Mouse (Mus musculus): ENCODE data around the gene Kcnq2. TPM values are rescaled to one million over a fixed set of nuclear protein-coding genes. Genes with fewer than 3 reads are reported as not detected.

The Kcnq2 gene
- polyA plus RNA-seq, 1 experiment, result not detected

DNA sequence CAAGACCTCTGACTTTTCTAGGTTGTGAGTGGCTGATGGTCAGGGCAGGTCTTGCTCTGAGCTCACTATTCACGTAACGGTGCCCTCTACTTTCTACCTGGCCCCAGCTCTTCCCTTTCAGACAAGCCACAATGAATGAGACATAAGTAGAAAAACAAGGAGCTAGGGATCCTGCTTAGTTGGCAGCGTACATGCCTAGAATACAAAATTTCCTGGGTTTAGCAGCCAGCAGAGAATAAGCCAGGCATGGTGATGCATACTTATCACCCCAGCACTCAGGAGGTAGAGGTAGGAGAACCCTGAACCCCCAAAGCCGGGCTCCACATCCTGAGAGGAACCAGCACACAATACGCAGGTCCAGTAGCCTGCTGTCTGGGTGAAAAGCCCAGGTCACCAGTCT, 18.7 kb downstream of the Kcnq2 start:
- Histone ChIP-seq H3K36me3 (ENCODE audit: control insufficient read depth, insufficient read depth) (no peaks in the 10 kb centered on the region), H3ac (ENCODE audit: control insufficient read depth, insufficient read length, low read depth) (no peak overlapping the region), H3K4me3 (ENCODE audit: insufficient read depth, poor library complexity, severe bottlenecking) (no peak overlapping the region), H3K27me3 (ENCODE audit: control insufficient read depth, insufficient read depth, insufficient read length) (peaks cover 66% of the 10 kb centered on the region), H3K79me2 (ENCODE audit: control insufficient read depth, insufficient read depth) (no peaks in the 10 kb centered on the region), H3K79me3 (ENCODE audit: low read depth) (no peaks in the 10 kb centered on the region)
- TF ChIP-seq FOSL1 (IDR thresholded peaks at IDR 0.05; ENCODE audit: insufficient read depth, low read length, poor library complexity, severe bottlenecking) (no peak), CEBPB (IDR thresholded peaks at IDR 0.05; ENCODE audit: low read depth) (no peak)

DNA sequence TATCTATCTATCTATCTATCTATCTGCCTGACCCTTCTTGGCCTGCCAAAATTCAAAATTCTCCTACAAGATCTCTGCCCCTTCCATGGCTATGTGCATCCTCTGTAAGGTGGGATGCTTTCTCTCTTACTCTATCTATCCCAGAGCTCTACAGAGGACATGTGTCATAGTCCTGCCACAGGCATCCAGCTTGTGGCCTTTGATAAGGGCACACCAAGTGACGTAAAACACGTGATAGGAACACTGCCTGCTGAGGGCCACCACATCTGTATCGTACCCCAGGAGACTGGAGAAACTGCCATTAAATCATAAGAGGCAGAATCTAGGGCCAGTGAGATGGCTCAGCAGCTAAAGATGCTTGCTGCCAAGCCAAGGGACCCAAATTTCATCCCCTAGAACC, 19.7 kb downstream of the Kcnq2 start:
- Histone ChIP-seq H3K79me3 (ENCODE audit: low read depth) (no peaks in the 10 kb centered on the region), H3K79me2 (ENCODE audit: control insufficient read depth, insufficient read depth) (no peaks in the 10 kb centered on the region), H3K4me3 (ENCODE audit: insufficient read depth, poor library complexity, severe bottlenecking) (no peak overlapping the region), H3K27me3 (ENCODE audit: control insufficient read depth, insufficient read depth, insufficient read length) (peaks cover 63% of the 10 kb centered on the region), H3K36me3 (ENCODE audit: control insufficient read depth, insufficient read depth) (no peaks in the 10 kb centered on the region), H3ac (ENCODE audit: control insufficient read depth, insufficient read length, low read depth) (no peak overlapping the region)
- TF ChIP-seq MYOG (IDR thresholded peaks at IDR 0.05; ENCODE audit: control insufficient read depth, extremely low read depth, insufficient read length) (no peak), FOSL1 (IDR thresholded peaks at IDR 0.05; ENCODE audit: insufficient read depth, low read length, poor library complexity, severe bottlenecking) (no peak), MAX (IDR thresholded peaks at IDR 0.05) (no peak), CTCF (IDR thresholded peaks at IDR 0.05; ENCODE audit: control insufficient read depth, insufficient read depth, insufficient read length) (no peak), CEBPB (IDR thresholded peaks at IDR 0.05; ENCODE audit: low read depth) (no peak), MYOD1 (IDR thresholded peaks at IDR 0.05; ENCODE audit: control insufficient read depth, insufficient read length, low read depth) (no peak), USF1 (IDR thresholded peaks at IDR 0.05; ENCODE audit: low read depth) (no peak)

DNA sequence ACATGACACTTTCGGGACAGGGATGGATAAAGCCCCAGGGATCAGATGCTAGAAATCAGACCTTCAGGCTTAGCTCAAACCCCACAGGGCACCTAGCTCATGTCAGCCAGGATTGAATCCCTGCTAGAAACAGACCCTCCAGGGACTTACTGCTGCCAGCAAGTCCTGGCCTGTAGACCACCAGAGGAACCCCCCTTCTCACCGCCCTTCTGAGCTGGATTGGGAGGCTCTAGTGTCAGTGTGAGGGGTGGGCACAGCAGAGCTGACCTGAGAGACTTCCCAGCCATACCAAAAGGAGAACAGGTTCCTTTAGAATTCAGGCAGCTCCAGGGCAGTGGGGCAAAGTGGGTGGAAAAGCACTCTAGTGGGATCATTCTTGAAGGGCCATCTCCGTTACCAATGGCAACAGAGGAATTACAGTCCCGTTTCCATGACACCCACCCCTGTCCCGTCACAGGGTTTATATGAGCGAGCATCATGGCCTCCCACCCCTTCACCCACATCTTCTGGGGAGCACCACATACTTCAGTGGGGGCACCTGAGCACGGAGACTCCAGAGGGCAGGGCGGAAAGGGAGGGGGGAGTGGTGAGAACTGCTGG, 21.2 kb downstream of the Kcnq2 start:
- H3K79me3 ChIP-seq (ENCODE audit: low read depth), result no peaks in the 10 kb centered on the region
- peaks cover 57% of the 10 kb centered on the region for H3K27me3 ChIP-seq (ENCODE audit: control insufficient read depth, insufficient read depth, insufficient read length)
- no peaks in the 10 kb centered on the region for H3K79me2 ChIP-seq (ENCODE audit: control insufficient read depth, insufficient read depth)
- H3K4me3 ChIP-seq (ENCODE audit: insufficient read depth, poor library complexity, severe bottlenecking), result no peak overlapping the region
- TF ChIP-seq CTCF (IDR thresholded peaks at IDR 0.05; ENCODE audit: control insufficient read depth, insufficient read depth, insufficient read length) (no peak), MYOD1 (IDR thresholded peaks at IDR 0.05; ENCODE audit: control insufficient read depth, insufficient read length, low read depth) (no peak), CEBPB (IDR thresholded peaks at IDR 0.05; ENCODE audit: low read depth) (no peak), MAX (IDR thresholded peaks at IDR 0.05) (no peak), MYOG (IDR thresholded peaks at IDR 0.05; ENCODE audit: control insufficient read depth, extremely low read depth, insufficient read length) (no peak), USF1 (IDR thresholded peaks at IDR 0.05; ENCODE audit: low read depth) (no peak), FOSL1 (IDR thresholded peaks at IDR 0.05; ENCODE audit: insufficient read depth, low read length, poor library complexity, severe bottlenecking) (no peak)
- H3K36me3 ChIP-seq (ENCODE audit: control insufficient read depth, insufficient read depth), result no peaks in the 10 kb centered on the region
- no peak overlapping the region for H3ac ChIP-seq (ENCODE audit: control insufficient read depth, insufficient read length, low read depth)

DNA sequence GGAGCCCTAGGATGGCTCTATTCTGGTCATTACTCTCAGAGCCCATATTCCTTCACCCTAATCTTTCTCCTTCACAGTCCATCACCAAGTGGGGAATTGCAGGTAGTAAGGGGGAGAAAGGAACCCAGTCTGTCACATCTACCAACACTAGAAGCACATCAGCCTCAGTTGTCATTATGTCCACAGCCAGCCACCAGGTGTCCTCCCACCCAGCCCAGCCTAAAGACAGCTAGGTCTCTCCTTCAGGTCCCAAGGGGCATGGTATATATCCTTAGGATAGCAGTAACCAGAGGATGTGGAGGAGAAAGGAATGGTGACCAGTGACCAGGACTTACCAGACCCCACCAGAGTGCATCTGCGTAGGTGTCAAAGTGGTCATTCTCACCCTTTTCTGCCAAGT, 23.4 kb downstream of the Kcnq2 start:
- TF ChIP-seq MAX (IDR thresholded peaks at IDR 0.05), result no peak
- TF ChIP-seq CTCF (IDR thresholded peaks at IDR 0.05; ENCODE audit: control insufficient read depth, insufficient read depth, insufficient read length), result no peak
- no peak for TF ChIP-seq FOSL1 (IDR thresholded peaks at IDR 0.05; ENCODE audit: insufficient read depth, low read length, poor library complexity, severe bottlenecking)
- no peak for TF ChIP-seq USF1 (IDR thresholded peaks at IDR 0.05; ENCODE audit: low read depth)
- no peak for TF ChIP-seq CEBPB (IDR thresholded peaks at IDR 0.05; ENCODE audit: low read depth)
- TF ChIP-seq MYOD1 (IDR thresholded peaks at IDR 0.05; ENCODE audit: control insufficient read depth, insufficient read length, low read depth), result no peak
- no peak for TF ChIP-seq MYOG (IDR thresholded peaks at IDR 0.05; ENCODE audit: control insufficient read depth, extremely low read depth, insufficient read length)
- no peak overlapping the region for H3K4me3 ChIP-seq (ENCODE audit: insufficient read depth, poor library complexity, severe bottlenecking)
- H3ac ChIP-seq (ENCODE audit: control insufficient read depth, insufficient read length, low read depth), result no peak overlapping the region
- no peaks in the 10 kb centered on the region for H3K36me3 ChIP-seq (ENCODE audit: control insufficient read depth, insufficient read depth)
- no peaks in the 10 kb centered on the region for H3K79me3 ChIP-seq (ENCODE audit: low read depth)
- no peaks in the 10 kb centered on the region for H3K79me2 ChIP-seq (ENCODE audit: control insufficient read depth, insufficient read depth)
- peaks cover 56% of the 10 kb centered on the region for H3K27me3 ChIP-seq (ENCODE audit: control insufficient read depth, insufficient read depth, insufficient read length)

DNA sequence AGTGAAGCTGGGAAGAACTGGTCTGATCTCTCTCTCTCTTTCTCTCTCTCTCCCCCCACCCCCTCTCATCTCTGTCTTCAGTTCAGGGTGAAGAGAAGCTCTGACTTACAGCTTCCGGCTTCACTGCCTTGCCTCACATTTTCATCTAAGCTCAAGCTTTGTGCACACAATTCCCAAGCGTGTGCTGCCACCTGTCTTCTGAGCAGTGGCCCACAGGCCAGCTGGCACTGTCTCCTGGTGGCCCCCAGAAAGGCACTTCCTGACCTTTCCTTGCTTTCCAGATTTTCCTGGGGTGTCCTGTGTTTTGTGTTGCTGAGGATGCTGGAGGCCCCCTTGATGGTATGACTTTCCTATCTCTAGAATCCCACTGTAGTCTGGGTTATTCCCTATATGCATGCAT, 31.0 kb downstream of the Kcnq2 start:
- Histone ChIP-seq H3K27me3 (ENCODE audit: control insufficient read depth, insufficient read depth, insufficient read length) (peaks cover 30% of the 10 kb centered on the region), H3K36me3 (ENCODE audit: control insufficient read depth, insufficient read depth) (no peaks in the 10 kb centered on the region), H3K79me2 (ENCODE audit: control insufficient read depth, insufficient read depth) (no peaks in the 10 kb centered on the region), H3K79me3 (ENCODE audit: low read depth) (no peaks in the 10 kb centered on the region), H3ac (ENCODE audit: control insufficient read depth, insufficient read length, low read depth) (no peak overlapping the region), H3K4me3 (ENCODE audit: insufficient read depth, poor library complexity, severe bottlenecking) (no peak overlapping the region)
- TF ChIP-seq MYOD1 (IDR thresholded peaks at IDR 0.05; ENCODE audit: control insufficient read depth, insufficient read length, low read depth) (no peak), MYOG (IDR thresholded peaks at IDR 0.05; ENCODE audit: control insufficient read depth, extremely low read depth, insufficient read length) (no peak), USF1 (IDR thresholded peaks at IDR 0.05; ENCODE audit: low read depth) (no peak), FOSL1 (IDR thresholded peaks at IDR 0.05; ENCODE audit: insufficient read depth, low read length, poor library complexity, severe bottlenecking) (no peak), CEBPB (IDR thresholded peaks at IDR 0.05; ENCODE audit: low read depth) (no peak), CTCF (IDR thresholded peaks at IDR 0.05; ENCODE audit: control insufficient read depth, insufficient read depth, insufficient read length) (no peak), MAX (IDR thresholded peaks at IDR 0.05) (no peak)

DNA sequence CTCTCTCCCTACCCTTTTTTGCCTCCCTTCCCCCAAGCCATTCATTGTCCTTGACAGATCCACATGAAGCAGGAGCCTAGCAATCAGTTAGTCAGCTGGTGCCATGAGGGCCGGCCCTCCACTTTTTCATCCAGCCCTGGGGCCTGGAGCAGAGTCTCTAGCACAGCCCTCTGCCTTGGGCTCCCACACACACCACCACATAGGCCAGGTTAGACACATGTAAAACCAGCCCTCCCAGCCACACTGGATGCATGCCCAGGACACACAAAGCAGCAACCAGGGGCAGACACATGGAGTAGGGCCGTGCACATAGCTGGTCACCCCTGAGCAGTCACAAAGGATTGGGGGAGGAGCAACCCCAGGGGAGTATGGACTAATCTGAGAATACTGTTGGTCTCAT, 32.9 kb downstream of the Kcnq2 start:
- TF ChIP-seq MYOD1 (IDR thresholded peaks at IDR 0.05; ENCODE audit: control insufficient read depth, insufficient read length, low read depth) (no peak), CEBPB (IDR thresholded peaks at IDR 0.05; ENCODE audit: low read depth) (no peak), MAX (IDR thresholded peaks at IDR 0.05) (no peak), CTCF (IDR thresholded peaks at IDR 0.05; ENCODE audit: control insufficient read depth, insufficient read depth, insufficient read length) (no peak), USF1 (IDR thresholded peaks at IDR 0.05; ENCODE audit: low read depth) (no peak), FOSL1 (IDR thresholded peaks at IDR 0.05; ENCODE audit: insufficient read depth, low read length, poor library complexity, severe bottlenecking) (no peak), MYOG (IDR thresholded peaks at IDR 0.05; ENCODE audit: control insufficient read depth, extremely low read depth, insufficient read length) (no peak)
- Histone ChIP-seq H3K79me2 (ENCODE audit: control insufficient read depth, insufficient read depth) (no peaks in the 10 kb centered on the region), H3K4me3 (ENCODE audit: insufficient read depth, poor library complexity, severe bottlenecking) (no peak overlapping the region)

More for the DNA sequence above, 32.9 kb downstream of the Kcnq2 start:
- no peak overlapping the region for H3ac ChIP-seq (ENCODE audit: control insufficient read depth, insufficient read length, low read depth)
- H3K36me3 ChIP-seq (ENCODE audit: control insufficient read depth, insufficient read depth), result no peaks in the 10 kb centered on the region
- H3K79me3 ChIP-seq (ENCODE audit: low read depth), result no peaks in the 10 kb centered on the region
- H3K27me3 ChIP-seq (ENCODE audit: control insufficient read depth, insufficient read depth, insufficient read length), result peaks cover 23% of the 10 kb centered on the region
